Mouse (Mus musculus) testis, adult 2 months (tissue): ENCODE results near the gene Eme2. TPM values are rescaled to one million over a fixed set of nuclear protein-coding genes. Genes with fewer than 3 reads are reported as not detected.

ENCODE experiments used
- H3K27ac ChIP-seq: fragments of 200-500 bp; 2 replicates; pipeline ENCODE4 v1.5.1; 2012; ENCODE audit warnings: low read depth, low read length; ENCODE audit not compliant: control insufficient read depth, insufficient read depth
- H3K27me3 ChIP-seq: fragments of 200-500 bp; 2 replicates; pipeline ENCODE4 v1.6.1; 2012; ENCODE audit warnings: mild to moderate bottlenecking, low read length, moderate library complexity; ENCODE audit not compliant: control insufficient read depth, insufficient read depth
- H3K36me3 ChIP-seq: fragments of 200-500 bp; 2 replicates; pipeline ENCODE4 v1.6.1; 2012; ENCODE audit warnings: mild to moderate bottlenecking, low read length; ENCODE audit not compliant: control insufficient read depth, insufficient read depth
- H3K4me1 ChIP-seq: fragments of 200-500 bp; 2 replicates; pipeline ENCODE4 v1.6.1; 2012; ENCODE audit warnings: low read length; ENCODE audit not compliant: control insufficient read depth, insufficient read depth
- H3K4me3 ChIP-seq: fragments of 200-500 bp; 2 replicates; pipeline ENCODE4 v1.5.1; 2012; ENCODE audit warnings: low read depth, mild to moderate bottlenecking, low read length, moderate library complexity, mixed read lengths; ENCODE audit not compliant: control insufficient read depth
- CTCF ChIP-seq: fragments of 200-500 bp; IDR thresholded peaks from 2 replicates; pipeline ENCODE4 v1.5.1; 2012; ENCODE audit warnings: low read depth, mild to moderate bottlenecking, inconsistent platforms, low read length, moderate library complexity; ENCODE audit not compliant: control insufficient read depth, insufficient read depth, insufficient replicate concordance
- POLR2A ChIP-seq: fragments of 200-500 bp; IDR thresholded peaks from 2 replicates; pipeline ENCODE4 v1.6.1; 2012; ENCODE audit warnings: low read depth, mild to moderate bottlenecking, inconsistent platforms, low read length, moderate library complexity; ENCODE audit not compliant: control insufficient read depth
- polyA plus RNA-seq: library from polyadenylated mRNA; depleted of rRNA; stranded (reverse); fragments of >200 nt; gene quantifications from 2 replicates; pipeline ENCODE4 v1.2.3, GENCODE M21; 2012

Gene Eme2
- polyA plus RNA-seq, 1 experiment = 28.0 TPM

GRCm38 (mm10) chr17:24890151-24891092 is 4.5 kb downstream of the Eme2 start:
- no peak overlapping the region for H3K27ac ChIP-seq
- TF ChIP-seq POLR2A (peak; percentile 39; the same call in 1 of the 2 replicates), CTCF (no peak)
- no peaks in the 10 kb centered on the region for H3K27me3 ChIP-seq
- no peak overlapping the region for H3K4me3 ChIP-seq
- H3K4me1 ChIP-seq = peaks cover 17% of the 10 kb centered on the region
- H3K36me3 ChIP-seq = peaks cover 2% of the 10 kb centered on the region

- 0 out of 2 replicates have a peak overlapping the region, but pooled peaks have one; percentile 6 for H3K4me3 ChIP-seq
- H3K4me1 ChIP-seq = peaks cover 13% of the 10 kb centered on the region
- TF ChIP-seq POLR2A (no peak; the same call in 1 of the 2 replicates), CTCF (no peak)
- H3K27ac ChIP-seq = no peak overlapping the region
- H3K27me3 ChIP-seq = no peaks in the 10 kb centered on the region
- H3K36me3 ChIP-seq = peaks cover 2% of the 10 kb centered on the region
These were observed 6.0 kb downstream of the Eme2 start for GRCm38 (mm10) chr17:24888862-24889261.

- Histone ChIP-seq H3K4me1 (peaks cover 13% of the 10 kb centered on the region), H3K27ac (peak overlapping the region; percentile 98), H3K27me3 (no peaks in the 10 kb centered on the region), H3K36me3 (peaks cover 2% of the 10 kb centered on the region), H3K4me3 (peak overlapping the region; percentile 99)
- no peak for TF ChIP-seq CTCF
- peak; percentile 46; the same call in 1 of the 2 replicates for TF ChIP-seq POLR2A
These were observed 7.4 kb downstream of the Eme2 start for GRCm38 (mm10) chr17:24887291-24888080.

- peak overlapping the region; percentile 98 for H3K27ac ChIP-seq
- TF ChIP-seq POLR2A = no peak
- no peak for TF ChIP-seq CTCF
- peak overlapping the region; percentile 99 for H3K4me3 ChIP-seq
- peaks cover 13% of the 10 kb centered on the region for H3K4me1 ChIP-seq
- H3K36me3 ChIP-seq = peaks cover 2% of the 10 kb centered on the region
- no peaks in the 10 kb centered on the region for H3K27me3 ChIP-seq
These were observed 8.0 kb downstream of the Eme2 start for GRCm38 (mm10) chr17:24886932-24887271.

- TF ChIP-seq POLR2A = peak; percentile 54; the same call in 1 of the 2 replicates
- TF ChIP-seq CTCF = 0 out of 2 replicates have a peak, but pooled peaks have one; percentile 18
- H3K36me3 ChIP-seq = peaks cover 2% of the 10 kb centered on the region
- H3K27ac ChIP-seq = peak within 1 kb of the TSS; percentile 98
These were observed 8.6 kb downstream of the Eme2 start, which contains the start of the genes Nubp2 and Spsb3 for GRCm38 (mm10) chr17:24886134-24886931. Gene Nubp2 (minus strand): TSS chr17:24886349. Gene Spsb3 (plus strand): TSS chr17:24886643.

GRCm38 (mm10) chr17:24885356-24886133 is 9.3 kb downstream of the Eme2 start:
- H3K27ac ChIP-seq = peak overlapping the region; percentile 98
- H3K4me3 ChIP-seq = peak overlapping the region; percentile 99
- H3K36me3 ChIP-seq = no peaks in the 10 kb centered on the region; the same call in none of the 2 replicates
- peaks cover 13% of the 10 kb centered on the region for H3K4me1 ChIP-seq
- TF ChIP-seq POLR2A (0 out of 2 replicates have a peak, but pooled peaks have one; percentile 16), CTCF (no peak)
- H3K27me3 ChIP-seq = no peaks in the 10 kb centered on the region

More at GRCm38 (mm10) chr17:24886134-24886931, 8.6 kb downstream of the Eme2 start, which contains the start of the genes Nubp2 and Spsb3:
- H3K4me3 ChIP-seq = peak within 1 kb of the TSS; percentile 99
- H3K4me1 ChIP-seq = peaks cover 13% of the 10 kb centered on the region
- no peaks in the 10 kb centered on the region for H3K27me3 ChIP-seq
